9 mouse cellular contexts compared by ENCODE assay signal in the genomic region with DNA sequence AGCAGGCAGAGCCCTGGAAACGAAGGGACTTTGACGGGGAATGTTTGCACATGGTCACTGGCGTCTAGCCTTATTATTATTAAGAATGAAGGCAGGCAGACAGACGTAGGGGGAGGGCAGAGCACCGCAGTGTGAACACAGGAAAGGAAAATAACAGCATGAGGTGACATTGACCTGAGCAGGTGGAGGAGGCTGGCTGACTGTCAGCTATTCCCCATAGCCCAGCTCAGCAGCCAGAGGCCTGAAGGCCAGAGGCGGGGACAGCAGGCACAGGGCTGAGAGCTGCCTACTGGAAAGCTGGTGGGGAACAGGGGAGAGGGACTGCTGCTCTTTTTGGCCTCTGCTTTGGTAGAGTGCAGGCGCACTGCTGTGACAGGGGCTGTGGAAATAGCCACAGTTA.
DNase-seq lines count a peak whose midpoint lies in the region; ATAC-seq lines count a peak whose summit lies in the region.
"Had no signal": no experiment of that assay in that cellular context is flagged by ENCODE, and none has a peak within 500 bp of the region (broad histone marks: within the 10 kb centered on the region; RNA-seq: fewer than 3 reads in every experiment).

No protein-coding gene starts in this region.

- H3K4me2 ChIP-seq in embryonic facial prominence, embryonic 11.5 days (ENCODE audit: low read depth, low read length) = no peak overlapping the region
- H3K4me2 ChIP-seq in forebrain, embryonic 15.5 days (replicated peaks) = no peak overlapping the region
- H3K4me2 ChIP-seq in midbrain, embryonic 11.5 days = no peak overlapping the region
- H3K4me2 ChIP-seq: lung, embryonic 14.5 days had no signal

- ATAC-seq in embryonic facial prominence, embryonic 11.5 days (replicated peaks; ENCODE audit: insufficient number of reproducible peaks, low FRiP score, low TSS enrichment, low read depth) = 0 out of 2 replicates have a peak, but pooled peaks have one; percentile 62
- 0 out of 2 replicates have a peak, but pooled peaks have one; percentile 44 for ATAC-seq in forebrain, embryonic 15.5 days (replicated peaks)
- ATAC-seq in midbrain, embryonic 11.5 days (ENCODE audit: low FRiP score) = peak; percentile 64

- no peaks in the 10 kb centered on the region for H3K27me3 ChIP-seq in embryonic facial prominence, embryonic 11.5 days (ENCODE audit: control insufficient read depth, insufficient read depth, low read length)
- H3K27me3 ChIP-seq in embryonic facial prominence, embryonic 10.5 days (replicated peaks; ENCODE audit: low read depth, poor library complexity, severe bottlenecking) = no peaks in the 10 kb centered on the region
- no peaks in the 10 kb centered on the region for H3K27me3 ChIP-seq in forebrain, embryonic 15.5 days
- H3K27me3 ChIP-seq in midbrain, embryonic 11.5 days (ENCODE audit: control insufficient read depth, insufficient read depth, low read length) = no peaks in the 10 kb centered on the region

- no peaks in the 10 kb centered on the region for H3K36me3 ChIP-seq in embryonic facial prominence, embryonic 11.5 days (replicated peaks; ENCODE audit: control insufficient read depth, insufficient read depth, low read depth, low read length)
- no peaks in the 10 kb centered on the region for H3K36me3 ChIP-seq in embryonic facial prominence, embryonic 10.5 days (replicated peaks)
- H3K36me3 ChIP-seq in forebrain, embryonic 15.5 days = no peaks in the 10 kb centered on the region
- H3K36me3 ChIP-seq in midbrain, embryonic 11.5 days (ENCODE audit: control insufficient read depth, insufficient read depth, low read length) = no peaks in the 10 kb centered on the region

- H3K9ac ChIP-seq in embryonic facial prominence, embryonic 11.5 days (replicated peaks; ENCODE audit: low read length) = no peak overlapping the region
- no peak overlapping the region for H3K9ac ChIP-seq in forebrain, embryonic 15.5 days (replicated peaks)
- no peak overlapping the region for H3K9ac ChIP-seq in midbrain, embryonic 11.5 days (ENCODE audit: low read length)
- H3K9ac ChIP-seq: lung, embryonic 14.5 days had no signal

- no peak overlapping the region for H3K27ac ChIP-seq in embryonic facial prominence, embryonic 11.5 days (replicated peaks; ENCODE audit: low read depth, low read length)
- no peak overlapping the region for H3K27ac ChIP-seq in embryonic facial prominence, embryonic 10.5 days (replicated peaks)
- H3K27ac ChIP-seq in forebrain, embryonic 15.5 days (replicated peaks) = no peak overlapping the region
- no peak overlapping the region for H3K27ac ChIP-seq in midbrain, embryonic 11.5 days (ENCODE audit: low read depth, low read length)

- 46% methylated on average over 7 of the region's 7 CpGs for WGBS in embryonic facial prominence, embryonic 11.5 days
- WGBS in embryonic facial prominence, embryonic 10.5 days = 55% methylated on average over 7 of the region's 7 CpGs
- WGBS in forebrain, embryonic 15.5 days = 37% methylated on average over 7 of the region's 7 CpGs
- 50% methylated on average over 7 of the region's 7 CpGs for WGBS in midbrain, embryonic 11.5 days

- no peak for DNase-seq in embryonic facial prominence, embryonic 11.5 days (ENCODE audit: low spot score)
- no peak for DNase-seq in embryonic facial prominence, embryonic 10.5 days (ENCODE audit: low spot score)
- peak; percentile 80 for DNase-seq in cerebellum, adult 11-12 months
- no peak for DNase-seq in midbrain, embryonic 11.5 days (ENCODE audit: low spot score, missing footprints)
- no peak for DNase-seq in ovary, postnatal 36 days (ENCODE audit: low spot score)
- no peak for DNase-seq in layer of hippocampus, adult 18-20 months (ENCODE audit: low spot score in 2 of 2)
- no peak for DNase-seq in thymus, postnatal 25 days

- no peaks in the 10 kb centered on the region for H3K4me1 ChIP-seq in embryonic facial prominence, embryonic 11.5 days (ENCODE audit: control insufficient read depth, insufficient read depth, low read length)
- peaks cover 10% of the 10 kb centered on the region for H3K4me1 ChIP-seq in embryonic facial prominence, embryonic 10.5 days
- peaks cover 9% of the 10 kb centered on the region; the same call in 1 of the 2 replicates for H3K4me1 ChIP-seq in forebrain, embryonic 15.5 days
- H3K4me1 ChIP-seq in midbrain, embryonic 11.5 days (ENCODE audit: control insufficient read depth, insufficient read depth, low read length) = peaks cover 6% of the 10 kb centered on the region; the same call in 1 of the 2 replicates

- no peak overlapping the region for H3K4me3 ChIP-seq in embryonic facial prominence, embryonic 11.5 days (ENCODE audit: low read depth, low read length)
- H3K4me3 ChIP-seq in embryonic facial prominence, embryonic 10.5 days = no peak overlapping the region
- no peak overlapping the region for H3K4me3 ChIP-seq in forebrain, embryonic 15.5 days
- H3K4me3 ChIP-seq in midbrain, embryonic 11.5 days (ENCODE audit: low read depth, low read length) = no peak overlapping the region

- no peaks in the 10 kb centered on the region for H3K9me3 ChIP-seq in embryonic facial prominence, embryonic 11.5 days (replicated peaks; ENCODE audit: control insufficient read depth, low read length)
- no peaks in the 10 kb centered on the region for H3K9me3 ChIP-seq in embryonic facial prominence, embryonic 10.5 days
- H3K9me3 ChIP-seq in forebrain, embryonic 15.5 days = no peaks in the 10 kb centered on the region
- H3K9me3 ChIP-seq in midbrain, embryonic 11.5 days (ENCODE audit: control insufficient read depth, low read length) = no peaks in the 10 kb centered on the region
